Mouse (Mus musculus) cortical plate, adult 2 months (tissue): ENCODE measurements around the gene Sar1b.

Experiments
- CTCF ChIP-seq: fragments of 200-500 bp; IDR thresholded peaks from 2 replicates; pipeline ENCODE4 v1.5.1; 2011; ENCODE audit warnings: mild to moderate bottlenecking, control low read depth, low read length; ENCODE audit not compliant: insufficient read depth; ENCODE audit errors: extremely low read depth
- POLR2A ChIP-seq: fragments of 200-500 bp; IDR thresholded peaks from 2 replicates; pipeline ENCODE4 v1.6.1; 2011; ENCODE audit warnings: mild to moderate bottlenecking, low read length, control low read depth; ENCODE audit not compliant: insufficient read depth; ENCODE audit errors: extremely low read depth

DNA sequence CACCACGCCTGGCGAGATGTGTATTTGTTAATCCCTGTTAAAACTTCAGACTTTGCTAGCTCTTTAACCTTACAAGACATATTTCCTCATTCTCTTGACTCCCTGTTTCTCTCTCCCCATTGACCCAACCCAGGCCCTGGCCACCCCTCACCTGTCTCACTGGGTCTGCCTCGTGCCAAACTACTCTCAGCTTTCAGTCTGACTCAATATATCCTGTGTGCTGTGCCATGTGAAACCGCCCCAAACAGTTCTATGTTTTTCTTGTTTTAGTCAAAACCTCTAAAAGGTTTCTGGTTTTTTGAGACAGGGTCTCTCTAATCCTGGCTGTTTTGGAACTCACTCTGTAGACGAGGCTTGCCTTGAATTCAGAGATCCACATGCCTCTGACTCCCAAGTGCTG is 2.2 kb upstream of the Sar1b start:
- no peak for TF ChIP-seq CTCF
- TF ChIP-seq POLR2A, result no peak
